Mouse (Mus musculus) MN1 (cell line): ENCODE measurements around the gene Prdm10.

Experiments
- DNase-seq: peaks from one replicate; pipeline ENCODE4 v3.0.0-alpha.2; 2016; ENCODE audit warnings: low spot score

Prdm10 gene

DNA sequence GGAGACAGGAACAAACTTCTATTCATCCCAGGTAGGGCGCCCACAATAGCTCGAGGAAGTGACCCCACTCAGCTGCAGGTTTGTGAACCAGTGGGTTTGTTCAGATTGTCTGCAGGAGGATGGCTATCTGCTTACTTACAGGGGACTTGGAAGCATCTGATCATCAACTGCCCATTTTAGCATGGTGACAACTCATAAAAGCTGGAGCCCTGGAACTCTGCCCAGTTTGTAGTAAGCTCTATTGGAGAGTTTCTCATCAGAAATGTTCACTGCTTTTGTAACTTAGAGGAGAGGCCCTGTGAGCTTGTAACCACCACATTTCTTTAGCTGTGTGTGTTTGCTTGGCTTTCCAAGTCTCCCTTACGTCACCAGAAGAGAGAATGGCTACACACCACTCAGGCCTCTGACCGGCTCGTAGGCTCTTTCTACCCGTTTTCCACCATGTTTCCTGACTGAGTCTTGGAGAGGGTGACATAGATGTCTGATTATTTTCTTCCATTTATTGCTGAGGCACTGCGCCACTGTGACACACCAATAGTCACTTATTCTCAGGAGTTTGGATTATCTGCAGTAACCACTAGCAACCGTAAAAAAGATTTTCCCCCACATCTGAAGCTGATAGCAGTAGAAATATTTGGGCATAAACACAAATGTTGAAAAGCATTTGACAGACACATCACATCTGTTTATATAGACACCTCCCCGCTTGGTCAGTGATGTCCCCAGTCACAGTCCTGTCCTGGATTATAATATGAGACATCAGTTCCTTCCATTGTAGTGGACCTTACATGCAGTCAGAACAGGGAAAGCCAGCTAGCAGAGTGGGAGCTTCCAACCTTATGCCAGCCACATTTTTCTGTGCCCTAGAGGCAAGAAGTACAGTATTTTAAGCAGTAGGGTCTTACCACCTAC lies 83.6 kb downstream of the Prdm10 start:
- no peak for DNase-seq

DNA sequence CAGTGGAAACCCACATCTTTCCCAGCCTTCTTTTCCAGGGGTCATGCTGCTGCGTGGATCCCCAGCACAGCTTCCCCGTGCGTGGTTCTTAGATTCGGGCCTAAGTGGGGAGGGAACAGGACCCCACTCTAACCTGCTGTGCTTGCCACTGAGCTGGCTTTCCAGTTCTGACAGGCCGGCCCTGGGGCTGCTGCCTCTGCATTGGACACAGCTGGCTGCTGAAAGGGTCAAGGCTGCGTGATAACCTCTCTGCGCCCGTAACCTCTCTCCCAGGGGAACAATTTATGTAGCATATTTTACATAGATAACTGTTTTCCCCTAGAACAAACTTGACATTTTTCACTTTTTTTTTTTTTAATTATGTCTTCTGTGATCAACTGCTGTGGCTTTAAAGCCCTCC lies 84.7 kb downstream of the Prdm10 start:
- DNase-seq = peak; percentile 14

DNA sequence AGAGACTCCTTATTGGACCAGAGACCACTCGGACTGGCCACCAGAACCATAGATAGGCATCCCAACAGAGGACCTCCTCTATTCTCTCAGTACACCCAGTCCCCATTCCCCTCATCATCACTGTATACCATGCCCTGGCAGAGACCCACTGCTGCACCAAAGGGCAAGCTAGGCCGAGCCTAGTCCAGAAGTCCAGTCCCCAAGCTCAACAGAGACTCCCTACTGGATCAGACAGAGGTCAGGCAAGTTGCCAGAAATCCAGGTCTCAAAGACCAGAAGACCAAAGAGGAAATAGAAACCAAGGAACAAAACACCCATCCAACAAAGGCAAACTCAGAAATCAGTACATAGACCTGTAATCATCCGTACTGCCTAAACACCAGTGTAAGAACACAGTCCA lies 91.4 kb downstream of the Prdm10 start:
- DNase-seq = no peak

DNA sequence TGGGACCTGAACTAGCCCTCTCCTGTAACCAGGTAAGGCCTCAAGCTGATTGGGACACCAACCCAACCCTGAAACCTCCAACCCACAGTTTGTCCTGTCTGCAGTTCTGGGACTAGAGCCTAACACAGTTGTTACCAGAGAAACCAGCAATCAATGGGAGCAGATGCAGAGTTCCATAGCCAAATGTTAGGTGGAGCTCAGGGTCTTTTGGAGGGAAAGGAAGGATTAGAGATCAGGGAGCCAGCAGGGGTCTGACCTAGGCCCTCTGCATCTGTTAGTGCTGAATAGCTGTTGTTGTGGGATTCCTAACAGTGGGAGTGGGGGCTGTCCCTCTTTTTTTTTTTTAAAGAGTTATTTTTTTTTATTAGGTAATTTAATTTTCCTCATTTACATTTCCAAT lies 96.3 kb downstream of the Prdm10 start:
- DNase-seq = no peak

DNA sequence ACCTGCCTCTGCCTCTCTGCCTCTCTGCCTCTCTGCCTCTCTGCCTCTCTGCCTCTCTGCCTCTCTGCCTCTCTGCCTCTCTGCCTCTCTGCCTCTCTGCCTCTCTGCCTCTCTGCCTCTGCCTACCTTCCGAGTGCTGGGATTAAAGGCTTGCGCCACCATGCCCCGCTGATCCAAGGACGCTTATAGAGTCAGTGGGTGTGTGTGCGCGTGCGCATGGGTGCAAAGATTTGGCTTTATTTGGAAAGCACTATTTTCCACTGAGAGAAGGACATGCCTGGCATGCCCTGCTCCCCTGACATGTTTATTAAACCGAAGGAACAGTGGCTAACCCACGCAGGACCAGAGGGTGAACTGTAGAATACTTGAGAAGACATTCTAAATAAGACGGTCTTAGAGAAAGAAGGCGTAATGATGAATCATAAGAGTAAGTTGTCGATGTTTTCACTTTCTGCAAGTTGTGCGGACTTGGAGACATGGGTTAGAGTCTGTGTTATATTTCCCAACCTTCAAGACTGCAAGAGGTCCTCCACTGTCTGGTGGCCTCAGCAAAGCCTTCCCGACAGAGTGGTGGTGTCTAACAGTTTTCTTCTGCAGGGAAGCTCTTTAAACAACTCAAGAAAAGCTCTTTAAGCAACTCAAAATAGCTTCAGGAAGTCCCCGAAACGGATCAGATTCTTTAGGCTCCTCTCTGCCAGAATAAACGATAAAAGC lies 104.6 kb downstream of the Prdm10 start:
- DNase-seq = no peak

DNA sequence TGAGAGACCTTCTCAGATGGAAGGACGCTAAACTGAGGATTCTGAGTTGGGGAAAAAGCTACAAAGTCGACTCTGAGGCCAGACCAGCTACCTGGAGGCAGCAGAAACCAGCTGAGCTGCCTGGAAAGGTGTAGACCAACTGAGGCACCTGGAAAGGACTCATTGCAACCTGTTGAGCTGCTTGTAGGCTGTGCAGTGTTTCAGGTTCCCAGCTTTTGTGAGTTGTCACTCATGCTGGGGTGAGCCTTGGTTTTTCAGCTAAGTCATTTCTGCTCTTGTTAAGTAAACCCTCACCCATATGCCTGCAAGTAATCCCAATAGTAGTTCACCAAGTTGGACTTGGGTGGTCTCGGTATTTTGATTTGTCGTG lies 105.1 kb downstream of the Prdm10 start:
- no peak for DNase-seq

DNA sequence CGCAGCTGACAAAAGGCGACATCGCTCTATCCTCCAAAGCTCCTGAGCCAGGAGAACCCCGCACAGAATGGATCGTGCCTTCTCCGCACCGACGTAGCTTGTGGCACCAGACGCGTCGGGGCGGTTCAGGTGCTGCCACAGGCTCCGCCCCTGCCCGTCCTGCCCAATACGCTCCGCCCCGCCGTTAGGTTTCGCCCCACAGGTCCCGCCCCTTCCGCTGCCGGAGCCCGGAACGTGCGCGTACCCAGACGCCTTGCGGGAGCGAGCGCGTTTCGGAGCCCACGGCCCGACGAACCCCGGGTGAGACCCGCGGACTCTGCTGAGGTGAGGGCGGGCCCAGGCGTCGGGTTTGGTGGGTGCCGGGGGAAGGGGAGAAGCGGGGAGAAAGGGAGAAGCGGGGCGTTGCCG lies 105.6 kb downstream of the Prdm10 start, which contains the start of gene Nfrkb:
TSS of gene Nfrkb (plus strand) at position 246 of the 408 bp plus-strand sequence.
- peak; percentile 91 for DNase-seq

GRCm38 (mm10) chr9:31386368-31387180 lies 106.2 kb downstream of the Prdm10 start:
- peak; percentile 20 for DNase-seq

DNA sequence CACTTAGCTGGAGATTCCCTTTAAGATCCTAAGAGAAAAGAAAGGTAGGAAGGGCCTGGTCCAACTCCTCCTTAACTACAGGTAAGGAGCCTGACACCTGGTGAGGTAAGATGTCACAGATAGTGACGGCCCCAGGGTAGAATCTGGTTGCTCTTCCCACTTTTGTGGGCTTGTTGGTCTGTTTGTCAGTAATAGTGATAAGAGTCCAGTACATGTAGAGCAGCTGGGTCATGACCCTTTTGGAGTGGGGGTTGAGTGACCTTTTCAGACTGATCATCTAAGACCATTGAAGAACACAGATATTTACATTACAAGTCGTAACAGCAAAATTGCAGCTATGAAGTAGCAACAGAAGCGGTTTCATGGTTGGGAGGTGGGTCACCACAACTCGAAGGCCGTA lies 106.9 kb downstream of the Prdm10 start:
- DNase-seq = no peak

- peak; percentile 51 for DNase-seq
Measured at GRCm38 (mm10) chr9:31400441-31400840, 120.1 kb downstream of the Prdm10 start.

DNA sequence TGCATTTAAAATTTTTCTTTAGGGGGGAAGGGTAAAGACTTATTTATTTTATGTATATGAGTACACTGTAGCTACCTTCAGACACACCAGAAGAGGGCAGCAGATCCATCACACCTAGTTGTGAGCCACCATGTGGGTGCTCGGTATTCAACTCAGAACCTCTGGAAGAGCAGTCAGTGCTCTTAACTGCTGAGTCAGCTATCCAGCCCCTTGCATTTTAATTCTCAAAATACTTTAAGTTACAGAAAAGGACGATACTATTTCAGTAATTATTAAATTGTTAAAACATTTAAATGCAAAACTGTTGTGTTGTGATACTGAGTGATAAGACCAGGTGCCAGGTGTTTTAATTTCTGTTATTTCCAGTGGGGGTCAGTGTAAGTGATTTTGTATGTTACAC lies 124.0 kb downstream of the Prdm10 start:
- DNase-seq = no peak

- no peak for DNase-seq
Measured at GRCm38 (mm10) chr9:31405217-31405616, 124.9 kb downstream of the Prdm10 start.

GRCm38 (mm10) chr9:31412165-31412564 lies 131.8 kb downstream of the Prdm10 start:
- DNase-seq = no peak

DNA sequence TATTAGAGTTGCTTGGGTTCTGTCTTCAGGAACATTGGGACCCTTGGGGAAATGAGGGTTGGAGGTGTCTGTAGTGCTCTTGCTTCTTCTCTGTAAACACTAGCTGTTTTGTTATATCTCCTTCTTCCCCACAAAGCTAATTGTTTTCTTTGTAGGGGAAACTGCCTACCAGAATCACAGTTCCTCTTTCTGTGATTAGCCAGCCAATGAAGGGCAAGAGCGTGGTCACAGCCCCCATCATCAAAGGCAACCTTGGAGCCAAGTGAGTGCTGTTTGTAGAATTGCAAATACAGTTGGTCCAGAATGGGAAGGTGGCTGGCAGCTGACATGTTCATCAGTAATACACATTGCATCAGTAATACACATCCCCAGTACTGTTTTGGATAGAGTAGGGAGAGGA lies 138.5 kb downstream of the Prdm10 start:
- DNase-seq = no peak

GRCm38 (mm10) chr9:31422143-31422542 lies 141.8 kb downstream of the Prdm10 start:
- no peak for DNase-seq

DNA sequence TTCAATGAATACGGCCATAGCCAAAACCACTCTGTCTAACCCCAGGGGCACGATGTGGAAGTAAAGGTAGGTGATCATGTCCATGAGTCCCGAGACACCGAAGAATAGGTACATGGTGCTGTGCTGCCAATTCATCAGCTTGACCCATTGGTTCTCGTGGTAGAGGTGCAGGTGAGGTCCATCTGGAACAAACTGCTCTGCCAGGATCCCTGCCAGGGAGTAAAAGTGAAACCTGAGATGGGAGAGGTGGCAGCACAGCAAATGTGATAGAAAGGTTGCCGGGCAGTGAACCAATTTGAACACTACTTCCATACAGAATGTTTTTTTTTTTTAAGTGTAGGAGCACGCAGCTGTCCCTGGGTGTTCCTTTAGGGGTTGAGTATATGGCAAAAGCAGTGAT lies 148.6 kb downstream of the Prdm10 start:
- DNase-seq = no peak

DNA sequence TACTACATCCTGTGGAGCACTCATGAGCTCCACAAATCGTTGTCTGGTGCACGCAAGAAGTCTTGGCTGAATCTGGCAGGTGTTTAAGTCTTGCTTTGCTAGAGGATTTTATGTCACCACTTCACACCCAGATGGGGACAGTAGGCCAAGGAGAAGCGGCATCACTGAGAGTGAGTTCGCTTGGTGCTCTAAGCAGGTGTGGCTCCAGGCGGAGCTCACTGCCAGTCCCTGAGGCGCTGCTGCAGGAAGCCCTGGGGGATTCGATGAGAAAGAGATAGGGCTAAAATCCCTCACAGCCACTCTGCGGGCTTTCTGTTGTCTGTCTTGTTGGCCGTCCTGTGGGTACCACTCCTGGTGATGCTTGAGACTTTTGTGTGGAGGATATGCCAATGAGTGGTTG lies 149.7 kb downstream of the Prdm10 start:
- DNase-seq = no peak
